Mouse (Mus musculus) megakaryocyte-erythroid progenitor cell, adult 5 weeks (primary cell): Measurements from ENCODE around the gene Eno4. TPM values are rescaled to one million over a fixed set of nuclear protein-coding genes. Genes with fewer than 3 reads are reported as not detected.

ENCODE experiments used
- polyA plus RNA-seq: library from polyadenylated mRNA; stranded (reverse); fragments of >175 nt; gene quantifications from 2 replicates; pipeline ENCODE4 v1.2.3, GENCODE M21; 2012

Eno4 gene
- 0.02 TPM in 1 of 2 replicates, not detected in the other for polyA plus RNA-seq

GRCm38 (mm10) chr19:58942841-58943828 lies at the start of gene Eno4, which contains the start of gene Hspa12a:
Gene Eno4 (plus strand): TSS chr19:58943425.
Gene Hspa12a (minus strand): TSS chr19:58943654.

Other genes starting within 250 kb of the Eno4 start
- not detected in 2 replicates for gene Pnliprp1, start 214.5 kb upstream of the Eno4 start, polyA plus RNA-seq
- gene Pnliprp2, start 183.7 kb upstream of the Eno4 start, polyA plus RNA-seq, result not detected in 2 replicates
- gene 1700019N19Rik, start 149.0 kb upstream of the Eno4 start, polyA plus RNA-seq, result not detected in 2 replicates
- gene Hspa12a, start 229 bp downstream of the Eno4 start, polyA plus RNA-seq, result 0.03 TPM in 1 of 2 replicates, not detected in the other
- gene Shtn1, start 132.7 kb downstream of the Eno4 start, polyA plus RNA-seq, result 0.34 and 0.41 TPM in 2 replicates
- gene Vax1, start 226.6 kb downstream of the Eno4 start, polyA plus RNA-seq, result not detected in 2 replicates